Mouse (Mus musculus): ENCODE results near the gene Zdhhc7. TPM values are rescaled to one million over a fixed set of nuclear protein-coding genes. Genes with fewer than 3 reads are reported as not detected.

Gene Zdhhc7
- polyA plus RNA-seq, 1 experiment = 93.4 TPM

DNA sequence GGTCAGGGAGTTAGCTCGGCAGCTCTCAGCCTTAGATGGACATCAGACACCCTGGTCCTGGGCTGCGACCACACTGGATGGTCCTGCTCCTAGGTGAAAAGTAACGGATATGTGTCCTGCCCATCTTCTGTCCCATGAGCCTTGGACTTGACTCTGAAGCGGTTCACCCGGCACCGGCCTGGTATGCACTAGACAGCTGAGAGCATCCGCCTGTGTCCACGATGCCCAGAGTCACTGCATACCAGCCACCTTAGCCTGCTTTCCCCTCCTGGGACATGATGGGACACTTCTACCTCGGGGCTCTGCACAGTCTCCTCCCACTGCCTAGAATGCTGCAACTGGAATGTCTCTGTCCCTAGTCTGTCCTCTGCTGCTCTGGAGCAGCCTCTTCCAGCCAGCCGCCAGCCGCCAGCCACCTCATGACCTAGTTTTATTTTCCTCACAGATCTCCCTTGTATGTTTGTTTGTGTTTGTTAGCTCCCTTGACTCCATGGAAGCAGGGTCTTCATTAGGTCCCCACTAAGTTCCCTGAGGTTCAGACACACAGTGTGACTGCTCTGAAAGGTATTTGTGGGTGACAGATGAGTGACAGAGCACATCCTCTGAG is 61.9 kb downstream of the Zdhhc7 start:
- Histone ChIP-seq H3K4me1 (replicated peaks; ENCODE audit: control insufficient read depth, insufficient read depth, low read length) (peaks cover 8% of the 10 kb centered on the region), H3K27me3 (ENCODE audit: control insufficient read depth, insufficient read depth, low read length) (no peaks in the 10 kb centered on the region), H3K36me3 (ENCODE audit: control insufficient read depth, insufficient read depth, low read length) (no peaks in the 10 kb centered on the region), H3K4me3 (ENCODE audit: control insufficient read depth, insufficient read depth, low read length) (no peak overlapping the region), H3K27ac (ENCODE audit: control insufficient read depth, insufficient read depth, low read length) (no peak overlapping the region)
- DNase-seq = no peak
- TF ChIP-seq POLR2A (IDR thresholded peaks at IDR 0.05; ENCODE audit: control insufficient read depth, extremely low read depth, insufficient read depth, low read length, poor library complexity) (no peak), CTCF (IDR thresholded peaks at IDR 0.05; ENCODE audit: borderline replicate concordance, control insufficient read depth, extremely low read depth, insufficient read depth, low read length, poor library complexity) (no peak)
- 94% methylated on average over 11 of the region's 11 CpGs for WGBS

DNA sequence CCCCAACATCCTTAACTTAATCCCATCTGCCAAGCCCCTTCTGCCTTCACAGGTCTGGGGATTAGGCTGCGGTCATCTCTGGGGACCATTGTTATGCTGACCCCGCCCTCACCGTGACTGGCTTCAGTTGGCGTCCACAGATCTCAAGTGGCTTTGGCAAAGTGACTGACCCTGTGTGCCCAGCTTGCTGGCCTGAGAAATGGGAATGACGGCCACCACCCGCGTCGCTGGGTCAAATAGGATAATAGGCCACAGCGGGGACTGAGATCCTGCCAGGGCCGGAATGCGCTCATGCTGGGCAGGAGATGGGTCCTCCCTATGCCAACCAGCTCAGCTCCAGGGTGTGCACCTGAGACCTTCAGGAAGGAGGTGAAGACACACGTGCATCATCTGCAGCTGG is 62.5 kb downstream of the Zdhhc7 start:
- Histone ChIP-seq H3K4me1 (replicated peaks; ENCODE audit: control insufficient read depth, insufficient read depth, low read length) (peaks cover 14% of the 10 kb centered on the region), H3K4me3 (ENCODE audit: control insufficient read depth, insufficient read depth, low read length) (no peak overlapping the region), H3K27me3 (ENCODE audit: control insufficient read depth, insufficient read depth, low read length) (no peaks in the 10 kb centered on the region), H3K36me3 (ENCODE audit: control insufficient read depth, insufficient read depth, low read length) (no peaks in the 10 kb centered on the region), H3K27ac (ENCODE audit: control insufficient read depth, insufficient read depth, low read length) (no peak overlapping the region)
- WGBS = 97% methylated on average over 12 of the region's 12 CpGs
- no peak for DNase-seq
- no peak for TF ChIP-seq POLR2A (IDR thresholded peaks at IDR 0.05; ENCODE audit: control insufficient read depth, extremely low read depth, insufficient read depth, low read length, poor library complexity)
- no peak for TF ChIP-seq CTCF (IDR thresholded peaks at IDR 0.05; ENCODE audit: borderline replicate concordance, control insufficient read depth, extremely low read depth, insufficient read depth, low read length, poor library complexity)

DNA sequence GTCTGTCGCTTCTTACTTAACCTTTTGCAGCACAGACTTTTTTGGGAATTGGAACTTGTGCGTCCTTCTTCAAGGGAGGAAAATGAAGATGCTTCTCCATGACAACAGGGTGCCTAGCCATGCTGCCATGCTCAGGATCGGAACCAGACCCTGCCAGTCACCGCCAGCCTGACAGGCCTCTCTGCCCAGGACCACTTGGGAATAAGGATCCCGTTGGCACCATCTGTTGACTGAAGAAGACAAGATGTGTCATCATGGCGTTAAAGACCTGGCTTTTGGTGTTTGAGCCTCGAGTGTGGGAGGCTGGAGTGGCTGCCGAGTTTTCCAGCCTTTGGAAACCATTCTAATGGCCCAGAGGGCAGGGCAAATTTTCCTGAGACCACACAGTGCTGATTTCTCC is 63.7 kb downstream of the Zdhhc7 start:
- no peaks in the 10 kb centered on the region for H3K27me3 ChIP-seq (ENCODE audit: control insufficient read depth, insufficient read depth, low read length)
- no peak for DNase-seq
- H3K4me1 ChIP-seq (replicated peaks; ENCODE audit: control insufficient read depth, insufficient read depth, low read length) = peaks cover 25% of the 10 kb centered on the region
- WGBS = 93% methylated on average over 8 of the region's 8 CpGs
- no peaks in the 10 kb centered on the region for H3K36me3 ChIP-seq (ENCODE audit: control insufficient read depth, insufficient read depth, low read length)
- H3K4me3 ChIP-seq (ENCODE audit: control insufficient read depth, insufficient read depth, low read length) = no peak overlapping the region
- TF ChIP-seq POLR2A (IDR thresholded peaks at IDR 0.05; ENCODE audit: control insufficient read depth, extremely low read depth, insufficient read depth, low read length, poor library complexity) = no peak
- no peak for TF ChIP-seq CTCF (IDR thresholded peaks at IDR 0.05; ENCODE audit: borderline replicate concordance, control insufficient read depth, extremely low read depth, insufficient read depth, low read length, poor library complexity)
- no peak overlapping the region for H3K27ac ChIP-seq (ENCODE audit: control insufficient read depth, insufficient read depth, low read length)

DNA sequence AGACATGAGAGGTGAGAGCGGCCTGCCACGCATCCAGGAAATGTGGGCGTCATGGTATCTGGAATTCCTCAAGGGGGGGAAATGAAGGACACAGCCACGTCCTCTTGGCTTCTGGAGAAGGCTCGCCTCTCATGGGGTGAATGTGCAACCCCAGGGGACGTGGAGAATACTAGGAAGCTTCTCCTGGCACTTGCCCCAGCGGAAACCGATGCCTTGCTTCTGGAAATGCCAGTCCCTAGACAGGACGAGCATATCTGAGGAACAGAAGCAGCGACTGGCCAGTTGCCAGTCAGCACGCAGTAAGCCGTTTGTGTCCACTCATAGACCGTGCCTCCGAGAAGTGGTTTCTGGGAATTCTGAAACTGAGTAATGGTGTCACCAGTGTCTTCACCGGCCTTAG is 64.1 kb downstream of the Zdhhc7 start:
- WGBS = 96% methylated on average over 15 of the region's 15 CpGs
- Histone ChIP-seq H3K4me1 (replicated peaks; ENCODE audit: control insufficient read depth, insufficient read depth, low read length) (peaks cover 28% of the 10 kb centered on the region), H3K4me3 (ENCODE audit: control insufficient read depth, insufficient read depth, low read length) (no peak overlapping the region), H3K27me3 (ENCODE audit: control insufficient read depth, insufficient read depth, low read length) (no peaks in the 10 kb centered on the region), H3K36me3 (ENCODE audit: control insufficient read depth, insufficient read depth, low read length) (no peaks in the 10 kb centered on the region), H3K27ac (ENCODE audit: control insufficient read depth, insufficient read depth, low read length) (no peak overlapping the region)
- TF ChIP-seq POLR2A (IDR thresholded peaks at IDR 0.05; ENCODE audit: control insufficient read depth, extremely low read depth, insufficient read depth, low read length, poor library complexity) (no peak), CTCF (IDR thresholded peaks at IDR 0.05; ENCODE audit: borderline replicate concordance, control insufficient read depth, extremely low read depth, insufficient read depth, low read length, poor library complexity) (no peak)
- no peak for DNase-seq

DNA sequence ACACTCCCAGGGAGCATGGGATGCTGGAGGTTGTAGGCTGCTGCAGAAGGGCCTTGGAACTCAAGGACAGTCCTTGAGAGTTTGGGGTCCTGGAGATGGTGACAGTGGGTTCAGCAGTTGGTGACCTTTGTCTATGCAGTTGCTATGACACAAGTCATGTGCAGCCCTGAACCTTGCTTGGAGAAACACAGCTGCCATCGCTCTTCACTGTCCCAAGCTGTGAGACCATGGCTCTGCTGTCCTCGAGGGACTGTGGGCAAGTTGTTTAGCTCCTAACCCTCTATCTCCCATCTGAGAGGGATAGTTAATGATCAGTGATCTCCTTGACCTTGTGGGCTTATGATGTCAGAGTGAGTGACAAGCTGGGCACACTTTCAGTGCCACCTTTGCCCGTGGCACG is 64.7 kb downstream of the Zdhhc7 start:
- TF ChIP-seq CTCF (IDR thresholded peaks at IDR 0.05; ENCODE audit: borderline replicate concordance, control insufficient read depth, extremely low read depth, insufficient read depth, low read length, poor library complexity) (no peak), POLR2A (IDR thresholded peaks at IDR 0.05; ENCODE audit: control insufficient read depth, extremely low read depth, insufficient read depth, low read length, poor library complexity) (no peak)
- H3K4me3 ChIP-seq (ENCODE audit: control insufficient read depth, insufficient read depth, low read length) = no peak overlapping the region
- no peak overlapping the region for H3K27ac ChIP-seq (ENCODE audit: control insufficient read depth, insufficient read depth, low read length)
- DNase-seq = no peak
- no peaks in the 10 kb centered on the region for H3K36me3 ChIP-seq (ENCODE audit: control insufficient read depth, insufficient read depth, low read length)
- H3K4me1 ChIP-seq (replicated peaks; ENCODE audit: control insufficient read depth, insufficient read depth, low read length) = peaks cover 28% of the 10 kb centered on the region
- H3K27me3 ChIP-seq (ENCODE audit: control insufficient read depth, insufficient read depth, low read length) = no peaks in the 10 kb centered on the region
- WGBS = 94% methylated on average over 4 of the region's 4 CpGs

DNA sequence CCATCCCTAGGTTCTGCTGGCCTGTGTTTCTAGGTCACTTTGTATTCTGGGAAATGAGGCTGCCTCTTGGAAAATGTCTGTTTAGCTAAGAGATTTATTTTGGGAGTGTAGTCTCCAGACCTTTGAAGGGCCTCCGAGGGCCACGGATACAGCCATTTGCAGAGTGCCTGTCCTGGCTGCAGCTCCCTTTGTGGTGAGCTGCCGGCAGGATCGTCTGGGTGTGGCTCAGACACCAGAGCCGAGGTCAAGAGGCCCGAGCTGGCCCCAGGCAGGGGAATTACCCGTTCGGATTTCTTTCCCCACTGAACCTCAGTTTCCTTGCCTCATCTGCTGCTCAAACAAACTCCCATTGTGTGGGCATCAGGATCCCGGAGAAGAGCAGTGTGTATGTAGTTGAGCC is 65.2 kb downstream of the Zdhhc7 start:
- Histone ChIP-seq H3K27me3 (ENCODE audit: control insufficient read depth, insufficient read depth, low read length) (no peaks in the 10 kb centered on the region), H3K4me1 (replicated peaks; ENCODE audit: control insufficient read depth, insufficient read depth, low read length) (peaks cover 32% of the 10 kb centered on the region), H3K27ac (ENCODE audit: control insufficient read depth, insufficient read depth, low read length) (no peak overlapping the region), H3K4me3 (ENCODE audit: control insufficient read depth, insufficient read depth, low read length) (no peak overlapping the region), H3K36me3 (ENCODE audit: control insufficient read depth, insufficient read depth, low read length) (no peaks in the 10 kb centered on the region)
- TF ChIP-seq POLR2A (IDR thresholded peaks at IDR 0.05; ENCODE audit: control insufficient read depth, extremely low read depth, insufficient read depth, low read length, poor library complexity) (no peak), CTCF (IDR thresholded peaks at IDR 0.05; ENCODE audit: borderline replicate concordance, control insufficient read depth, extremely low read depth, insufficient read depth, low read length, poor library complexity) (no peak)
- no peak for DNase-seq
- 82% methylated on average over 9 of the region's 9 CpGs for WGBS

DNA sequence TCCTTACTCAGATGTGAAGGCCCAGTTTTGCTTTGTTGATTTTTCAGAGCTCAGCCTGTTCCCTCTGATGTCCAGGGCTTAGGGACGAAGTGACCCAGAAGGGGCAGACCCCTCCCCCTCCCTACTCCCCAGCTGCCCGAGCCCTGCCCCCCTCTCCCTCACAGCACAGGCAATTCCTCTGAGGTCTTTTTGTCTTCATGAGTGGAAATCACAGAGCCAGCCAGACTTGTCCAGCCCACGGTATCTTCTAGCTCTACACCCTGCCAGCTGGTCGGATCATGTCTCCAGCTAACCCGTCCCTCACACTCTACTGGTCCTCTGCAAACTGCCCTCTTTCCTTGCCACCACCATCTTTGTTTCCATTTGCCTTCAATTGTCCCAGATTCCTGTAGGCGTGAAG is 66.8 kb downstream of the Zdhhc7 start:
- WGBS = 94% methylated on average over 6 of the region's 6 CpGs
- Histone ChIP-seq H3K36me3 (ENCODE audit: control insufficient read depth, insufficient read depth, low read length) (no peaks in the 10 kb centered on the region), H3K27ac (ENCODE audit: control insufficient read depth, insufficient read depth, low read length) (no peak overlapping the region), H3K27me3 (ENCODE audit: control insufficient read depth, insufficient read depth, low read length) (no peaks in the 10 kb centered on the region), H3K4me1 (replicated peaks; ENCODE audit: control insufficient read depth, insufficient read depth, low read length) (peaks cover 24% of the 10 kb centered on the region), H3K4me3 (ENCODE audit: control insufficient read depth, insufficient read depth, low read length) (no peak overlapping the region)
- DNase-seq = no peak
- TF ChIP-seq POLR2A (IDR thresholded peaks at IDR 0.05; ENCODE audit: control insufficient read depth, extremely low read depth, insufficient read depth, low read length, poor library complexity) (no peak), CTCF (IDR thresholded peaks at IDR 0.05; ENCODE audit: borderline replicate concordance, control insufficient read depth, extremely low read depth, insufficient read depth, low read length, poor library complexity) (no peak)

All from thymus, adult 2 months (tissue).